Mouse (Mus musculus) c-Kit-positive CD71-positive TER-119-negative erythroid progenitor cells, embryonic 14.5 days (primary cell): ENCODE results near the gene Afmid.

ENCODE experiments used
- DNase-seq: peaks from one replicate; pipeline ENCODE4 v3.0.0-alpha.2; 2013; ENCODE audit warnings: low read depth

Afmid gene

GRCm38 (mm10) chr11:117879676-117880075, 54.0 kb downstream of the Afmid start:
- no peak for DNase-seq

GRCm38 (mm10) chr11:117880336-117880976, 54.7 kb downstream of the Afmid start:
- no peak for DNase-seq

- no peak for DNase-seq
These were observed 55.2 kb downstream of the Afmid start for GRCm38 (mm10) chr11:117880977-117881358.

- DNase-seq = no peak
These were observed 56.1 kb downstream of the Afmid start for GRCm38 (mm10) chr11:117881787-117882186.

- no peak for DNase-seq
These were observed 56.5 kb downstream of the Afmid start for GRCm38 (mm10) chr11:117882208-117882607.

GRCm38 (mm10) chr11:117886000-117886399, 60.3 kb downstream of the Afmid start:
- DNase-seq = no peak

GRCm38 (mm10) chr11:117888168-117888852, 62.6 kb downstream of the Afmid start:
- DNase-seq = no peak

- no peak for DNase-seq
These were observed 63.4 kb downstream of the Afmid start for GRCm38 (mm10) chr11:117888853-117889822.
